Mouse (Mus musculus) kidney, adult 18-20 months (tissue): ENCODE measurements around the gene Coro1c.

Source experiments
- DNase-seq: peaks from one replicate; pipeline ENCODE4 v3.0.0; 2021

Gene Coro1c

DNA sequence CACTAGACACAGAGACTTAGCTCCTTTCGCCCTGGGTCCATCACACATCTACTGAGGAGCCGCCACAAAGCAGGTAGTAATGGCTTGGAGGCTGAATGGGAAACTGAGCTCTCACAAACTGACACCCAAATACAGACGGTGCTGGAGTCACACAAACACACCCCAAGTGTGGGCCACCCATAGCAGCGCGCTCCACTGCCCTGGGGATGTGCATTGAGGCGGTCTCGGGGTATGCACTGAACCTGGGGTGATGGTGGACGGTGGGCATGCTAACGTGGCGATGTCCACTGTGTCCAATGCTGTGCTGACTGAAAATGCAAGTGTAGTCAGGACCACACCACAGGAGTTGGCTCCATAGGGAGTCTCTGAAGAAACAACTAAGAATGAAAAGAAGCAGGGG, 53.4 kb downstream of the Coro1c start:
- DNase-seq = no peak

DNA sequence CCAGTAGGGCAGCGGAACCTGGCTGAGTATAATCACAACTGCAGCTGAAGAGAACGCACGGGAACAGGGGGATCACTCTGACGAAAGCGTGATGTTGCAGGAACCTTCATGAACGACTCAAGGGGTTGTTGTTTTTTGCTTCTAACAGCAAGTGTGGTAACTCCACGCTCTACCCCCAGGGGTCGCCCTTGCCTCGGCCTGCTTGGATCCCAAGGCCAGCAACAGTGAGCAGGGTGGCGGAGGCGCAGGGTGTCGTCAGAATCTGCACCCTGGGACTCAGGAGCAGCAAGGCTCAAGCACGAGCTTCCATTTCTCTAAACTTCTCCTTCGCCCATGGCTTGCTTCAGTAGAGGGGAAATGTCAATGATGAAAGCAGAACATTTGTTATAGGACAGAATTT, 54.1 kb downstream of the Coro1c start:
- DNase-seq = peak; percentile 86

- no peak for DNase-seq
These were observed 55.0 kb downstream of the Coro1c start for GRCm38 (mm10) chr5:113853541-113853940.

GRCm38 (mm10) chr5:113852463-113852862, 56.1 kb downstream of the Coro1c start:
- DNase-seq = no peak

DNA sequence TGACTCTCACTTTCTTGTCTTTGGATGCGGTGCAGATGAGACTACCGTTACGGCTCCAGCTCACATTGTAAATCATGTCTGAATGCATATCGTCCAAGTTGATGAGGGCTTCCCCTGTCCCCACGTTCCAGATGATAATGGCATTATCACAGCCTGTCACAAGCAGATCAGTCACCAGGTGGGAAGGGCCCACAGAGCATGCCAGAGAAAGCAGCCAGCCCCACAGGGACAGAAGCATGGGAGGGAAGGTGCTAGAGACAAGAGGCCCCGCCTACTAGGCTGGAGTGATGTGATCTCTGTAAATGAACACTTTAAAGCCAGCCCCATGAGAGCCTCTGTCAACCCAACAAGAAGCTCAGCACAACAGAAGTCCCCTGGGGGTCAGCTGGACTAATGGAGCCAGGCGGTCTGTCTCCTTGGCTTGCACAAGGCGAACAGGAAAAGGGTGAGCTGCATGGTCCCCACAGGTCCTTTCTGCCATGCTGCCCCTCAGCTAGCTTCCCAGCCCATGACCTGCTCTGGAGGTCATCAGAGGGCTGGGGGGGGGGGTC, 57.8 kb downstream of the Coro1c start:
- DNase-seq = no peak

DNA sequence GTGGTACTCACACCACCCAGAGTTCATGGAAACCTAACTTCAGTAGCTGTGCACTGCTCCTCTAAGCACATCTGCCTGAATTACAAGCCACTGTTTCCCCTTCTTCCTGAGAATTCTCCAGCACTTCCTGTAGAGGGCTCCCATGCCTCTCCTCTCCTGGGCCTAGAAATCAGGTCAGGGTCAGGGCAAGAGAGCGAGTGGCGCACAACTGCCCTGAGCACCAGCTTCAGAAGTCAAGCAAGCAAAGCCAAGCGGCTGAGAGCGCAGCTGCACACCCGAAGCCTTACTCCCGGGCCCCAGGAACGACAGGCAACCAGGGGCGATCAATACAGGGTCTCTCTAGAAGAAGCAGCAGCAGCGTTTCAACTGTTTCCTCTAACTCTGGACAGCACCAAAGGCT, 60.9 kb downstream of the Coro1c start:
- DNase-seq = no peak

GRCm38 (mm10) chr5:113846656-113847055, 61.9 kb downstream of the Coro1c start:
- no peak for DNase-seq

- DNase-seq = no peak
These were observed 62.9 kb downstream of the Coro1c start for GRCm38 (mm10) chr5:113845627-113846026.

- peak; percentile 50 for DNase-seq
These were observed 63.8 kb downstream of the Coro1c start for GRCm38 (mm10) chr5:113844721-113845120.

DNA sequence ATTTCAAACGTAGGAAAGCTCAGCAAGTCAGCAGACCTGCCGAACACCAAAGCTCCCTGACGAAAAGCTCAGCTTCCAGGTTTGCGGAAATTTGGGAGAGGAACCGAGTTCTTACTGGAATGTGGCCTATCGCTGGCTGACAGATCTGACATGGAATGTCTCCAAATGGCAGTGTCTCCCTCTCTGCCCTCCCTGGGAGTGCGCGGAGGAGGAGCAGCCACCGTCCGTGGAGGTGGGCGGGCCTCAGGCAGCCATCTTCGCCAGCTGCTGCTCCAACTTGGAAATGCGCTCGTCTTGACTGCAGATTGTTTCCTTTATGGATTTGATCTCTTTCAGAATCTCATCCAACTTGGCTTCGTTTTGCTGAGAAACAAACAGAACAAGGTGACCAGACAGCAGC, 64.5 kb downstream of the Coro1c start:
- no peak for DNase-seq

DNA sequence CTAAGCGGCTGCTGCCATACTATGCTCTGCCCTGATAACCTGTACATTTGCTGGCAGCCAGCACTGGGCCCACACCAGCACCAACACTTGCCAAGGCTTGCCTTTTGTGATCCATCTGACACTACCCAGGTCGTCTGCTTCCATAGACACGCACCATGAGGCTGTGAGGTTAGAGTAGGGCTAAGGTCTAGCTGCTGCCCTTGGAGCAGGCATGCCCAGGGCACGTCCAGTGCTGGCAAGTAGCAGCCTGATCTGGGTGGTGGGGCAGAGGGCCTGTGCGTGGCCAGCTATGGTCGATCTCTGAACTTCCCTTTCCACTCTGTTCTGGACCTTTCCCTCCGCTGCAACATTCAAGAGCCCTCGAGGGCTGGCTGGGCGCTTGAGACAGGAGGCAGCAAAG, 65.7 kb downstream of the Coro1c start:
- no peak for DNase-seq

GRCm38 (mm10) chr5:113842244-113842643, 66.3 kb downstream of the Coro1c start:
- DNase-seq = no peak

DNA sequence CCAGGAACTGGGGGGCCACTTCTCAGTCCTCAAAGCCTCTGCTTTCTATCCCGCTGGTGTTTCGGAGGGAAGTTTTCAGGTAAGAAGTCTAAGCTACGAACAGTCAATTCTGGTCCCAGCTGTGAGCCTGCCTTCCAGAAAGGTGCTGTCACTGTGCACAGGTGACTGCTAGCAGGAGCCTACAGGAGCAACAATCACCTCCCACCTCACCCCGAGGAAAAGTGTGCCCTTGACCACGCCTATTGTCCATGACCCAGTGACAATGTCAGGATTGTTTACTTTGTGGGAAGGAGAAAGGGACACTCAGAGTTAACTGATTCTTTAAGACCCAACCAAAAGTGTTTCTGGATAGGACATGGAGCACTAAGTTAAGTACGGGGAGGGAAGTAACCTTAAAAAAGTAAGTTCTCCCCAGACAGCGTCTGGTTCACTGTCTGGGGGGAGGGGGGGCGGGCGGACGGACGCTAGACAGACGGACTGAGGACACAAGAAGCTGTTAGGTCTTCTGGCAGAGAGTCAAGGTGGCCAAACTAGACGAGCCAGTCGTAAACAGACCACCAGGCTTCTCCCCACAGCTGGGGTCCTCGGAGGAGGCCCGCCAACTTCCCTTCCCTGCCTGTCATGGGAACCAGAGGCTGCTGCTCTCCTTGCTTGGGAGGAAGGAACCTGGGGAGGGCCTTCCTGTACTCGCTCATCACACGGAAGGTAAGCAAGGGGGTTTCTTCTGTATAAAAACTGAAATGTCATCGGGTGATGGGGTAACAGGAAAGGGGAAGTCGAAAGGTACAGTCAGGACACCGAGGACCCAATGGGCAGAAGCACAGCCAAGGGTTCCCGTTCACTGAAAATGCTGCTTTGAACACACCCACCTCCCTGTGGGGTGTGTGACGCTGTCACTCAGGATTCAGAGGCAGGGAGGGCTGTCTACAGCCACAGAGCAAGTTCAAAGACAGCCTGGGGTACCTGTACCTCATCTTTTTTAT, 67.0 kb downstream of the Coro1c start:
- no peak for DNase-seq

DNA sequence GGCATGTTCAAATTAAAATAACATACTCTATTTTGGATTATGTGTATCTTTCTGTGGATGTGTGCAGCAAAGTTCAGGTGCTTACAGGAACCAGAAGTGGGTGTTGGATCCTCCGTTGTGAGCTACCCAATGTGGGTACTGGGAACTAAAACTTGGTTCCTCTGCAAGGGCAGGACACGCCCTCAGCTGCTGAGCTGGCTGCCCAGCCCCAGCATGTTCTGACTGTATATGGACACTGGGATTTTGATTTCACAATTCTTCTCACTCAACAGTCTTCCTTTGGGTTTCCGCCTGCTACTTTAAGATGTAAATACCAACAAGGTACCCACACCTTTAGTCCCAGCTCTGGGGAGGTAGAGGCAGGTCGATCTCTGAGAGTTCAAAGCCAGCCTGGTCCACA, 68.1 kb downstream of the Coro1c start:
- DNase-seq = no peak

- no peak for DNase-seq
These were observed 71.6 kb downstream of the Coro1c start for GRCm38 (mm10) chr5:113836961-113837360.

DNA sequence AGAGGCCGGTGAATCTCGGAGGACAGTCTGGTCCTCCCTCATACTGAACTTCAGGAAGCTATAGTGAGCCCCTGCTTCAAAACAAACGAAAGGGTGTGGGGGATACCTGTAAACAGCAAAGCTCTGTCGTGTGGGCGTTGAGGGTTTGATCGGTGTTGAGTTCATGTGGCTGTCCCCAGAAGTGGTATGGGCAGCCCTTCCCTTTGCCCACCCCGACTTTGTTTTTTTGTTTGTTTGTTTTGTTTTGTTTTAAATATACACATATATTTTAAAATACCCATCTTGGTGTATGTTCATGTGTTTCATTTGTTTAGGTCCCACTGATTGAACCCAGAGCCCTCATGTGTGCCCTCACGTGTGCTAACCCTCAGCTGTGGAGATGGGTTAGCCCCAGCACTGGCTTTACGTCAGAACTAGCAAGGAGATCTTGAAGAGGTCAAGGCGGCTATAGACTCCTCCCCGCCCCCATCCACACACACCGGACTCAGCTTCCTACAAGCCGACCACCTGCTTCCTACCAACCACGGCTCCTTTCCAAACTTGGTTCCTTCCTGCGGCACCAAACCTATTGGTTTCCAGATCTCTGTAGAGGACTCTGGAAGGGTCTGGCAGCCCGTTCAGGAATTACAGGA, 75.1 kb downstream of the Coro1c start:
- no peak for DNase-seq

DNA sequence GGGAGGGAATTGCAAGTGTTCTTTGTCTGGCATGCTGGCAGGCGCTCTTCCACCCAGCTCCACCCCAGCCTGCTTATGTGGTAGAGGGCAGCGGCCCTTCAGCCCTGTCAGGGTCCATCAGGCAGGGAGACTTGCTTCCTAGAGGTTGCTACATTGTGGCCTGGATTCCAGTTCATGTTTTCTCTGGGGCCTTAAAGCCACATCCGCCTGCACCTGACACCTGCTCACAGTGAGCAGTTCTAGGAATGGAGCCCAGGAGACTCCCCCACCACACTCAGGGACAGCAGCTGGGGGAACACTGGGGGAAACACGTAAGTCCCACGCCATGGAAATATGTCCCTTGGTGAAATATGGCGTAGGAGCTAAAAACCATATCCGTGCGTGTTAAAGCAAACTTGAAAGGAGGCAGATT, 76.1 kb downstream of the Coro1c start, which contains the start of gene Selplg:
Gene Selplg, minus strand, starts transcription at position 155 of the 412 bp plus-strand sequence.
- no peak for DNase-seq

GRCm38 (mm10) chr5:113831741-113832140, 76.8 kb downstream of the Coro1c start:
- no peak for DNase-seq

- DNase-seq = no peak
These were observed 77.8 kb downstream of the Coro1c start for GRCm38 (mm10) chr5:113830796-113831195.

GRCm38 (mm10) chr5:113830292-113830643, 78.3 kb downstream of the Coro1c start:
- no peak for DNase-seq

DNA sequence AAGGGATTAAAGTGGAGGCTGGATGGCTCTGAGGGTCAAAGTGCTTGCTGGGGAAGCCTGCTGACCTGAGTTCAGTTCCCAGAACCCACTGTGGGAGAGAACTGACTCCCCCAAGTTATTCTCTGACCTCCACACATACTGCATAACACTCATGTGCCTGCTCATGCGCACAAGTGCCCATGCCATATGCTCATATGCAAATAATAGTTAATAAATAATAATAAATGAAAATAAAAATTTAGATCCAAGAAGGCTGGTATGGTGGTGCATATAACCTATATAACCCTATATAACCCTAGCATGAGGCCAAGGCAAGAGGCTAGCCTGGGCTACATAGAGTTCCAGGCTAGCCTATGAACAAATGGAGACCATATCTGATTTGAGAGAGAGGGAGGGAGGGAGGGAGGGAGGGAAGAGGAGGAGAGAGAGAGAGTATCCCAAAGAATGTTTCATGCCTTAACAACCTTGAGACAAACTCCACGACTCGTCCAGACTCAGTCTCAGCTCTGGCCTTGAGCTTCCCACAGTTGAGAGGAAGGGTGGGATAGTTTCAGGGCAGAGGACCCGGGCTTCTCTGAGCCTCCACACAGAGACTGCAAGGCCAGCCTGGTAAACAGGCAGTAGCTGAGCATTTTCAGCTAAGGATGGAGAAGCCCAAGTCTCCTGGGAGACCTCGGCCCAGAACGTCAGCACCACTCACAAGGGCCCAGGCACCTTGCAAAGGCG, 78.8 kb downstream of the Coro1c start:
- DNase-seq = no peak

GRCm38 (mm10) chr5:113828481-113828880, 80.1 kb downstream of the Coro1c start:
- DNase-seq = no peak

GRCm38 (mm10) chr5:113827991-113828411, 80.6 kb downstream of the Coro1c start:
- DNase-seq = no peak
